Mouse (Mus musculus) activated CD4-positive, CD25-positive, alpha-beta regulatory T cell, adult 9 weeks (primary cell): ENCODE measurements around the gene Eps8l1. TPM values are rescaled to one million over a fixed set of nuclear protein-coding genes. Genes with fewer than 3 reads are reported as not detected.

ENCODE experiments used
- polyA plus RNA-seq: library from polyadenylated mRNA; unstranded; fragments of 100-300 nt; shearing (Covaris generic); gene quantifications from one replicate; pipeline ENCODE4 v1.2.1, GENCODE M21; 2017

Eps8l1 gene
- polyA plus RNA-seq = 11.1 TPM

DNA sequence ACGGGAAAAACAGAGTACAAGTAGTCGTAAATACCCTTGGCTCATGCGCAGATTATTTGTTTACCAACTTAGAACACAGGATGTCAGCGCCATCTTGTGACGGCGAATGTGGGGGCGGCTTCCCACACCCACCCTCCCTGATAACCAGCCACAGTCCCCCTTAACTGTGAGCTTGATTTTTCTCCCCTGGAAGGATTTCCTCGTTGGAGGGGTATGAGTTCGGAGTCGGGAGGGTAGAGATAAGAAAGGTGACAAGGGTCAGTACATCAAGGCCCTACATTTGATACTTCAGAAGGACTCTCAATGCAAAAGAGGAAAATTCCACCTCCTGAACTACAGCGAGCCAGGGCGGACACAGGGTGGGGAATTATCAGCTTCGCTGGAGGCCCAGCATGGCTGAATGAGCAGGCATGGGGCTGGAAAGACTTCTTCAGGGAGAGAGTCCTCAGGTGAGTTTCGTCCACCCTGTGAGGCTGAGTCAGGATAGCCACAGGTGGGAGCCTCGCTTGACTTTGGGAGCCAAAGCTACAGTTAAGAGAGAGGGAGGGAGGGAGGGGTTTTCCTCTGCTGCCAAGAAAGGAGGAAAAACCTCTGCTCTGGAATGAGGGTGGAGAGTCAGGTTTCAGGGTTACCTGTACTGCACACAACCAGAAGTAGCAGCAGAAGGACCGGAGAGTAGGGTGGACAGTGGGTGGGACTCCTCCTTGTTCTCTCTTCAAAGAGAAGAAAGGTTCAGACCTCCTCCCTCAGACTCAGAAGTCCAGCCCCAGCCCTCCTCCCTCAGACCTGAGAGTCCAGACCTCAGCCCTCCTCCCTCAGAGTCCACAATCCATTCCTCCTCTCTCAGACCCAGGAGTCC is at the start of gene Eps8l1:
Gene Eps8l1, plus strand, starts transcription at position 99 of the 859 bp plus-strand sequence.

GRCm38 (mm10) chr7:4445216-4445791 is 15.2 kb upstream of the Eps8l1 start, which contains the start of gene Rdh13:
Gene Rdh13, minus strand, starts transcription at chr7:4445649.

GRCm38 (mm10) chr7:4501558-4502397 is 41.3 kb downstream of the Eps8l1 start, which contains the start of gene Ppp1r12c:
Gene Ppp1r12c, minus strand, starts transcription at chr7:4501680.

GRCm38 (mm10) chr7:4516332-4517050 is 56.0 kb downstream of the Eps8l1 start, which contains the start of gene Tnnt1:
Gene Tnnt1, minus strand, starts transcription at chr7:4516382.

DNA sequence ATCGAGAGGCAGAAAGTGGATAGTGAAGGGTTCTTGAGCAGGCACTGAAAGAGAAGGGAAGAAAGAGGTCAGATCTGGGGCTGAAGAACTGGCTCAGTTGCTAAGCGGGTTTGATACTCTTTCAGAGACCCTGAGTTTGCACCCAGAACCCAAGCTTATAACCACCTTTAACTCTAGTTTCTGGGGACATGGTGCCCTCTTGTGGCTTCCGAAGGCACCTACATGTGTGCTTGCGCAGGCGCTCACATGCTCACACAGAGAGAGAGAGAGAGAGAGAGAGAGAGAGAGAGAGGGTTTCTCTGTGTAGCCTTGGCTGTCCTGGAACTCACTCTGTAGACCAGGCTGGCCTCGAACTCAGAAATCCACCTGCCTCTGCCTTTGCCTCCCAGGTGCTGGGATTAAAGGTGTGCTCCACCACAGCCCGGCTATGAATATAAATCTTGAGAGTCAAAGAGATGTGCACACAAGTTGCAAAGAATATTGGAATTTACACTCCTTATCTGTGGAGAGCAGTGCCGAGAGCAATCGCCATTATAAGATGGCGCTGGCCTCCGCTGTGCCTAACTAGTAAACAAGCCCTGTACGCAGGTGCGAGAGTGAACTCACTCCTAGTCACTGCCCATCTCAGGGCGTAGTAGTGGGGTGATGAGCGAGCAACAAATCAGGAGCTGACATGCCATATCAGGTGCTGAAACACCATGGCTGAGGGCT is 63.9 kb downstream of the Eps8l1 start, which contains the start of gene Tnni3:
Gene Tnni3, minus strand, starts transcription at position 18 of the 711 bp plus-strand sequence.

Other genes with a start within 250 kb of the Eps8l1 start
- not detected for gene Lilra5, start 222.9 kb upstream of the Eps8l1 start, polyA plus RNA-seq
- gene Ncr1, start 123.0 kb upstream of the Eps8l1 start, polyA plus RNA-seq = not detected
- not detected for gene Gp6, start 62.9 kb upstream of the Eps8l1 start, polyA plus RNA-seq
- 4.9 TPM for gene Rdh13, start 15.0 kb upstream of the Eps8l1 start, polyA plus RNA-seq
- 29.9 TPM for gene Ppp1r12c, start 41.0 kb downstream of the Eps8l1 start, polyA plus RNA-seq
- 4.5 TPM for gene Tnnt1, start 55.7 kb downstream of the Eps8l1 start, polyA plus RNA-seq
- gene Tnni3, start 63.6 kb downstream of the Eps8l1 start, polyA plus RNA-seq = 1.5 TPM
- gene Dnaaf3, start 71.8 kb downstream of the Eps8l1 start, polyA plus RNA-seq = 1.2 TPM
- 0.26 TPM for gene Syt5, start 86.9 kb downstream of the Eps8l1 start, polyA plus RNA-seq
- gene Ptprh, start 143.4 kb downstream of the Eps8l1 start, polyA plus RNA-seq = not detected
- gene Tmem86b, start 170.7 kb downstream of the Eps8l1 start, polyA plus RNA-seq = 5.6 TPM
- 30.9 TPM for gene Ppp6r1, start 198.3 kb downstream of the Eps8l1 start, polyA plus RNA-seq
- 82.1 TPM for gene Hspbp1, start 224.4 kb downstream of the Eps8l1 start, polyA plus RNA-seq
- not detected for gene Brsk1, start 229.9 kb downstream of the Eps8l1 start, polyA plus RNA-seq